Mouse (Mus musculus) heart, adult 11 months (tissue): ENCODE data around the gene Cyp8b1.

Experiments used
- DNase-seq: peaks from one replicate; pipeline ENCODE4 v3.0.0; 2022

The Cyp8b1 gene

DNA sequence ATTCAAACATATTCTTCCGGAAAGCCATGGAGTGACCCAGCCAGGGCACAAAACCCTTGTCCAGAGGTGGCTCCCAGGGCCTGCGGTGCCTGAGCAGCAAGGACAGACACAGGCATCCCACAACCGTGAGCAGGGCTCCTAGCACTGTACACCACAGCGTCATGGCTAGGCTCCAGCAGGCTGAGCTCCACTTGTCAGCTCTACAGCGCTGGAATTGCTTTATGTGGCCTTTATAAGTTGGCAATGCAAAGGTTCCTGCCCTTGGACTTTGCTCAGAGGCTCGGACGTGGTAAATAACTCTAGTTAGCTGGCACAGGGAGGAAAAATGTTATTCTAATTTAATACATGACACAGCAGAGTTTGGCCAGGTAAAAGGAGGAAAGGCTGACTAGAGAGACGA is at the start of gene Cyp8b1:
Gene Cyp8b1 (minus strand): TSS at position 204 of the 400 bp plus-strand sequence.
- DNase-seq = no peak

DNA sequence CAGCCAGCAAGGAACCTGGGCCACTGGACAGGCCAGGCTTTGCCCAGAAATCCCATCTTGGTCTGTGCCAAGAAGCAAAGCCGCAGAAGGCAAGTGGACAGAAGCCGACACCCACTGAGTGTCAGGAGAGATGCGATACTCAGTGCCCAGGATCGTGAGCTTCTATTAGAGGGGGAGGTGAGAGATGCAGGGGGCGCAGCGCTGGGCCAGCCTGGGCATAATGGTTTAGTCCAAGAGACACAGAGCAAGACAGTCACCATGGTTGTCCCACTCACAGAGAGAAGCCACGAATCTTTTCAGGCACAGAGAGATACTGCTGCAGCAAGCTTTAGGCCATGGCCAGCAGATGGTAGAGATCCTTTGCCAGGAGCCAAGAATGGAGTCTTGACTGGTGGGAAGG is 48.8 kb upstream of the Cyp8b1 start:
- DNase-seq = no peak

DNA sequence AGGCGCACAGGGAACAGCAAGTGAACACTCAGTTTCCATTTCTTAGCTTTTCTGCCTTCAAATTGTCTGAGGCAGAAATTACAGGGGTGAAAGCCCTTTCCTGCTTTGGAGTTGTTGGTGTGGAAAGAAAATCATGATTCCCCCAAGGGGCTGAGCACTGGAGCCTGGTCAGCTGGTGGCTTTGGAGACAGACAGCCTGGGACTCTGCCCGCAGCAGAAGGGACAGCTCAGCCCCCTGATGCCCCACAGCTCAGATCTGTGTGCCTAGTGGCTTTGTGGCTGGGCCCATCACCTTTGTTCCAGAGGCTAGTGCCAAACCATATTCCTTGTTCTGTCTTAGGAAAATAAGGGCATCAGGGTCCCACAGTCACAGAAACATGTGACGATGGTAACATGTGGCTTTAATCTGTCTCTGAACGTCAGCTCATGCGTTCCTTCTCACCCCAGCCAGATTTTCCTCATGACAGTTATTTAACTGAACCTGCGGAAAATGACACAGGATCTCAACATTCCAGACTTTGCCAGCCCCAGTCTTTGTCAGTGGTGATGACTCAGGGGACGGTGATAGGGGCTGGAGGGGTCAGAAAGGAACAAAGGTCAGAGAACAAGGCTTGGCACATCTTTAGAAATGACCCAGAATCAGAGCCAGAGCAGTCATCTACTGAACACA is 44.0 kb upstream of the Cyp8b1 start:
- DNase-seq = peak; percentile 94

DNA sequence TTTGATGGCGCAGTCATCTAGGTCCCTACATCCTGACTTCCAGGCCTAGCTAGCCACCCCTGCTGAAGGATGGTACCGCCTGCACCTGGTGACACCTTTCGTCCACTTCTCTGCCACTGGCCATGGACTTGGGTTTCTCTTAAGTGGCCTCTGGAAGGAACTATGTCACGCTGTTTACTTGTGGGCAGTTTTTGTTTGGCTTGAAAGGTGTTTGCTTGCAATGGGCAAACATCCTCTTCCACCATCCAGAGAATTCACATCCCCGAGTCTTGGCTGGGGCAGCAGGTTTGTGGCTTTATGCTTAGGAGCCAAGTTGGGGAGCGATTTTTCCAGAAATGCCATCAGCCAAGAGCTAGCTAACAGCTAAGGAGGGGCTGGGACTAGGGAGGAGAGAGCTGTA is 36.5 kb upstream of the Cyp8b1 start:
- DNase-seq = no peak

DNA sequence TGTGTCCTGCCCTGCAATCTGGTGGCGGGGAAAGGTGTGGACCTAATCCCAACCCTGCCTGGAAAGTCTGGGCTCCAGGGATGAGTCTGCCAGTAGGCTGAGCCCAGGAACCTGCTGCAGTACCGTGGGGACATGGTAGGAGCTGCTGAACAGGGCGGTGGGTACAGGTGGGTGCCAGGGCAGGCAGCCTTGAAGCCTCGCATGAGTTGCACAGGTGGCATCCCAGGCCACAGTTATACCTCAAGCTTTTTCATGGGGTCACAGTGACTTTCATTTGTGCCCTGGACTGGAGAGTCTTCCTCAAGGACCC is 35.0 kb upstream of the Cyp8b1 start:
- no peak for DNase-seq

DNA sequence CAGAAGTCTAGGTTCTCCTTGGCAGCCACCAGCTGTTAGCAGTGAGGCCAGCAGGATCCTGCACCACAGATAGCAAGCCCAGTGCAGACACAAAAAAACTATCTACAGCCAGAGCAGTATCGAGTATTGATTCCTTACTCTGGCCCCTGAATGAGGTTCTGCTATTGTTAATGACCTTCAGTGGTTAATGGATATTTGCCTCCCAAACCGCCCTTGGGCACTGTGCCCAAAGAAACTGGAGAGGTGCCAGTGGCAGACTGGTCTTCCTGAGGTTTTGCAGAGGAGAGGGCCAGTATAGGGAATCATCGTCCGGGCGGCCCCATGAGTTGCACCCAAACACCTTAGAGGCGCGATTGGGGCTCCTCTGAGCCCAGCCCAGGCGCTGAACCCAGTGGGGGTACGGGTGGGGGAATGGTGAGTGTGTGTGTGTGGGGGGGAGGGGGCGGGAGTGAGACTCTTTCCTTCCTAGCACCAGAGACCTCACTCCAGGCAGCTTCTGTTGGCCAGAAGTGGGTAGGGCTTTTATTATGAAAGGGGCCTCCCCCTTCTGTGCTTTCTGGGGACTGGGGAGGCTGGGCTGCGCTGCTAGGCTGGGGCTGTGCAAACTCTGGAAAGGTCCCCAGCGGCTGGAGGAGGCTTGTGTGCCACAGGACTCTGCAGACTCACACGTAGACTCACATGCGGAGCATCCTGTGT is 34.5 kb upstream of the Cyp8b1 start, which contains the start of gene Fam198a:
Gene Fam198a (plus strand): TSS at position 571 of the 696 bp plus-strand sequence.
- peak; percentile 98 for DNase-seq

DNA sequence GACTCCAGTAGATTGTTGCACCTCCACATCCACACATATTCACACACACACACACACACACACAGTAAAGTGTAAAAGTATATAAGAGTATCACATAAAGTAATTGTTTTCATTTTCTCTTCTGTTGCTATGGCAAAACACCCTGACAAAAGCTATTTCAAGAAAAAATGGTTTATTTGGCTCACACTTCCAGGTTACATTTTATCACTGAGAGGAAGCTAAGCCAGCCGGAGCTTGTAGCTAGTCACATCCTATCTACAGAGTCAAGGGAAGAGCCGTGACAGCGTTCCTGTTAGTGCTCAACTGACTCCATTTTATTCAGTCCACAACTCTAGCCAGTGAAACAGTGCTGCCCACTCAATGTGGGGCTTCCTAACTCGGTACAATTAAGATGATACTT is 32.3 kb upstream of the Cyp8b1 start:
- DNase-seq = no peak

DNA sequence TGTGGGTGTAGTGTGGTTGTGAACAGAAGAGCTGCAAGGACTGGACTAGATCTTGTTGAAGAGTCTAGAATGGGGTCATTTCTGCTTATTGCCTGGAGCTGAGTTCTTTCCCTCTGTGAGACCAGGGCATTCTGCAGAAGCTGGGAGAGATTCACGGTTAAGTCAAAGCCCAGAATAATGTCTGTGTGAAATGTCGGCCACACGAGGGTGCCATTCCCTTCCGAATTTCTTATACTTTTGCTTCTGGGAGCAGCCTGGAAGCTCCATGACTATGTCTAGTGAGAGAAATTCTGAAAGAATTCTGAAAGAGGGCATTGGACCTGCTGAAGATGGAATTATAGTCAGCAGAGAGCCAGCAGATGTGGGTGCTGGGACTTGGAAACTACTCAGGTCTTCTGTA is 31.7 kb upstream of the Cyp8b1 start:
- no peak for DNase-seq

DNA sequence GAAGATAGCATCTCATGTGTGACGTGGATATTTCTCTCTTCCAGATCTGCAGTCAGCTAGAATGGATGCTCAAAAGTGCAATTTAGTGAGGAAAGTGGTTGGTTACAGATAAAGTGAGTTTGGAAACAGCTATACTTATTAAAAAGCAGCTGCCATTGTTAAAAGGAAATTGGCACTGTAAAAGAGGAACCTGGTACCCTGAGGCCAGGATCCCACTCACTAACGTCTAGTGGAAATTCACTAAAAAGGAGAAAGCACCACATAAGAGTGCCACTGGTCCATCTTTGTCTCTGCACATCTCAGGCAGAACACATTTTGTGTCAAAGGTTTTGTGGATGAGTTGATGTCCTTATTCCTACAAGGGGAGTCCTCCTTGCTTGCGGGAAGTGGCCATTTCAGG is 27.5 kb upstream of the Cyp8b1 start:
- DNase-seq = peak; percentile 58

DNA sequence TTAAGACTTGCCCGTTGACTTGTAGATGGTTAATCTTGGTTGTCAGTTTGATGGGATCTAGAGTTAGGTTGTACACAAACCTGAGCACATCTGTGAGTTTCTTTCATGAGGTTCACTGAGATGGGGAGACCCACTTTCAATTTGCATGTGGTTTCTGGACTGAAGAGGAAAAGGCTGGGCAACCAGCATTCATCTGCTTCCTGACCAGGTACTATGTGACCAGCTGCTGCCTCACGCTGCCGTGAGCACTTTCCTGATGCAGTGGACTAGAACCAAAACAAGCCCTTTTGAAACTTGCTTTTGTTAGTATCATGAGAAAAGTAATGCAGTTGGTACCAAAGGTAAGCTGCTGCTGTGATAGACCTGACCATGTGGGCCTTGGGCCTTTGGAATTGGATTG is 26.9 kb upstream of the Cyp8b1 start:
- DNase-seq = peak; percentile 79

DNA sequence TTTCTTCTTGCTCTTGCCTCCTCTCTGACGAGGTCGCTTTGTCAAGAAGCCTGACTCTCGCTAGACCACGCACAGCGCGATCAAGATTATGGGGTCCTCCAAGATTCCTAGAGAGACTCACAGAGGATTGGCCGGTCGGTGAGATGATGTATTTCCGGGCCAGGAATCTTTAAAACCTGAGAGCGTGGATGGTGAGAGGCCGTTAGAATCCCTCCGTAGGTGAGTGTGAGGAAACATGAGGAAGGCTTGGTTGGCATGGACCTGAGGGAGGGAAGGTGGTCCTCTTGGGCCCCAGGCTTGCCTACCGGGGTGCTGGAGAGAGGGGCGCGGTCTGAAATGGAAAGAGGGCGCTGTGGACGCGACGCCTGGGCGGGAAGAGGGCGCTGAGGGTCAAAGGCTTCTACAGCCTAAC is 21.8 kb upstream of the Cyp8b1 start:
- DNase-seq = peak; percentile 85

DNA sequence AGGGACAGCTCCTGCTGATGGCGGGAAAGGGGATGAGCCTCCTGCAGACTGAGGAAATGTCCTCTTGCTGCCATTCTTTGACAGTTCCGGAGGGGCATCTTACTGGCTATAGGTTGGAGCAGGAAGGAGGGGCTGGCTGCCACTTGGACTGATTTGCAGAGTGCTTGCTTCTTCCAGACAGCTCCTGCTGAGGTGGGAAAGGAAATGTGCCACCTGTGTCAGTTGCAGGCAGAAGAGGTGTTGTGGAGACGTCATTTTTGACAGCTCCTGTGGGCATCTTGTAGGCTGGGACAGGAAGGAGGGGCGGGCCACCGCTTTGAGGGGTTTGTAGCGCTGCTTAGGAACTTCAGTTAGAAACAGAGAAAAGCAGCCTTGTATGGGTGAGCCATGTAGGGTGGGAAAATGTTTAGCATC is 21.4 kb upstream of the Cyp8b1 start:
- DNase-seq = no peak

DNA sequence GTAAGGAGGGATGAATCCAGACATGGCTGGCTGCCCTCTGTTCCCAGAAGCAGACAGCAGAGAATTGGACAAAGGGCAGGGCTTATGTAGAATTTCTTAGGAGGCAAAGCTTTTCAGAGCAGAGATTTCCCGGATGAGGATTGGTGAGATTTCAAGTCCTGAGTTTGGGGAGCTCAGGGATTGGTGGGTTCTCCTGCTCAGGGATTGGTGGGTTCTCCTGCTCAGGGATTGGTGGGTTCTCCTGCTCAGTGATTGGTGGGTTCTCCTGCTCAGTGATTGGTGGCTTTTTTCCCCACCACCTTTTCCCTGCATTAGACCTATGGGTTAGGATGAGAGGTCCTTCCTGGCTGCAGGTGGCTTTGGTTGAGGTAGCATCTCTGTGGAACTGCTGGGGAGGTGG is 20.8 kb upstream of the Cyp8b1 start:
- DNase-seq = no peak

DNA sequence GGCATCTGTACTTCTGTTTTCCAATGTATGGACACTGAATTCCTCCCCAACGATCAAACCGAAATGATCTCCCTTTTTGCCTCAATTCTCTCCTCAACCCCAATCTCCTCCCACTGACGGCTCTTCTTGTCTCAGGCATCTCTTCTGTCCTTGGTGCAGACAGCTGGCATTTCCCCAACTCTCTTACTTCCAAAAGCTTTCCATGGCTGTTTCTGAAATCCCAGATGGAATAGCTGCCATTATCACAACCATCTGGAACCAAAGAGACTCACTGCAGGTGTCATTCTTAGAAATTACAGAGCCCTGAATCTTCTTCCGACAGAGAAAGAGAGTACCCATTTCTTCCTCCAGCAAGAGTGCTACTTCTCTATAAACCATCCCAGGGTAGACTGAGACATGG is 18.8 kb upstream of the Cyp8b1 start:
- peak; percentile 43 for DNase-seq

DNA sequence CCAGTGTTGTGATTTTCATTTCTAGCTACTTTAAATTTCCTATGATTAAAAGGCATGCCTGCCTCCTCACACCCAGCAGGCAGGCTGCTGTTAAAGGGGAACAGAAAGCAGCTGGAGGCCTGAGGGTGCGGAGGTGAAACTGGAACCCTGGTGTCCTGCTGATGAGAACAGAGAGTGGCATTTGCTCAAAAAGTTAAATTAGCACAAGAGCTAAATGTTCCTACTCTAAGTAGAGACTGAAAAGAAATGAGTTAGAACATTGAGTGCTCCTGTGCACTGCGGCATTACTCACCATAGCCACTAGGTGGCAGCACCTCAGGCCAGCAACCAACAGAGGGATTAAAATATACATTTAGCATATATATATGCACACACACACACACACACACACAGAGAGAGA is 12.4 kb upstream of the Cyp8b1 start:
- DNase-seq = peak; percentile 93

DNA sequence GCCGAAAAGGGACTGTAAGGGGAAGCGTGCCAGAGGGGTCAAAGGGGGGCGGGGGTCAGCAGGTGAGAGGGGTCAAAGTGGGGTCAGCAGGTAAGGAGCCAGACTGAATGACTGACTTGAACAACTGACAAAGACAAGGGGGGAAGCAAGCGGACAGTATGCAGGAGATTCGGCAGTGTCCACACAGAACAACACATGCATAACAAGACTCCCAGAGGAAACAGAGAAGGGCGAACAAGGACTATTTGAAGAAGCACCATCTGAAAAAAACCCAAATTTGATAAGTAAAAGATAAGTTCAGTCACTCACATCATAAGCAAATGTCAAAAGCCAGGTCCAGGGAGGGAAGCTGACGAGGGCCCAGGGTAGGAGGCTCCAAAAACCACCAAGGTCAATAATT is 11.6 kb upstream of the Cyp8b1 start:
- peak; percentile 64 for DNase-seq

DNA sequence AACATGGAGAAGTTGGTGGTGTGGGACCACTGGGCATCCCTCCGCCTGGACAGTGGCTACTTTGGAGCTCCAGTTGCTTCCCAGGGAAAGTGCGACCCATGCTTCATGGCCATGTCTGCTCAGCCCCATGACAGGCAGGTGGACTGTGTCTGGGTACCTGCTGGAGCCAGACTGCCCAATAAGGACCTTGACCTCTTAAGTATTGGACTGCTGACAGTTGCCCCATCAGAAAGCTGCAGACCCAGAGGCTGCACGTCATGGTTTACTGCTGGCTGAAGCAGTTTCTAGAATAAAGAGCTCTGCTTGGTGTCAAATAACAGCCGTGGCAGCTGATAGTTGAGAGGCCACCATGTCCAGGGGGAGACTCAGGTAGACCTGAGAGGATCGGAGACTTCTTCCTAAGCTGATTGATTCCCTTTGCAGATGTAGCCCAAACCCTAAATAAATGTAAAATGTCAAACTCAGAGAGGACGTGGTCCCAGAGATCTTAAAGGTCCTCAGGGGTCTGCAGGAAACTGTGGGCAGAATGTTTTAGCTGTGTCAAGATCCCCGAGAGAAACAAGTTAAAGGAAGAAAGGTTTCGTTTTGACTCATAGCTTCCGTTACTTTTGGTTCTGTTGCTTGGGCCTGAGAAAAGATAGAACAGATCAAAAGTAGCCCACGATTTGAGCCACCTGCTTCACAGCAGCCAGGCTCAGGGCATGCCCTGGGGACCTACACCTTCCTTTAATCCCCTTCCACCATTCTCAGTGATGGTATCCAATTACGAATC is 10.7 kb upstream of the Cyp8b1 start:
- peak; percentile 75 for DNase-seq

DNA sequence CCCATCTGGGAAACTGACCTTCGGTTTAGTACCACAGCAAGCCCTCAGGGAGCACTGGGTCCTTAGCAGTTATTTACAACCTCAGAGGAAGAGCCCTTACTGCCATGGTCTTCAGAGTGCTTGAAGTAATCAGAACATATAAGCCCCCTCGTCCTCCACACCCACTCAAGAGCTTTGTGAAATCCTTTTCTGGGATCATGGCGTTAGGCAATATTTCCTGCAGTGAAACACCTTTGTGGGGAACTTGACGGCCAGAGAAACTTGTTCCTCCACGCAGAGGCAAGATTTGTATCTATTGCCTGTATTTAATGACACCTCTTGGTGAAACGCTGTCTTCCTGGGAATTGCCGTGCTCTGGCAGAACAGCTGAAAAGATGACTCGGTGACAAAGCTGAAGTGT is 9.9 kb upstream of the Cyp8b1 start:
- DNase-seq = peak; percentile 57

DNA sequence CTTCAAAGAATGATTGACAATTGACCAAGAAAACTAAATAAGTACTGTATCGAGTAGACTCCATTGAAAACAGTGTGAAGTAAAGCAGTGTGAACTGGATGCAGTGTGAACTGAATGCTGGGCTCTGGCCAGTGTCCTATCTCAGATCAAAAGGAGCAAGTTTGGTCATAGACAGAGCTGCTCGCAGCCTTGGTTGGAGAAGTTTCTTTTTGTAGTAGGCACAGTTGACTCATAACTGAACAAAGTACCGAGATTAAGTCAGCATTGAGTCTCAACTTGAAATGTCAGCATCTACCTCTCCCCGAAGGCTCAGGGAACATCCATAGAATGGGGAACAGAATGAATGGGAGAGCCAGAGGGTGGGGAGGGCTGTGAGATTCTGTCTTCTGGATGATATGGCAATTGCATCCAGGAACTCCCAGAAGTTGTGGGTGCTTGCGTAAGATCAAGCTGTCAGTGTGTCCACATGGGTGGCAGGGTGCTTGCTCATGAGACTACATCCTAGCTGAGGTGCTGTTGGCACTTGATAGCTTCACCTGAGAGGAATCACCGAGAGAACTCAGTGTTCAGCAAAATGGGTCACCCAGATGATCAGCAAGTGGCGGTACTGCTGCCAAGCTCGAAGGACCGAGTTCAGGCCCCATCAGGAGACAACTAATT is 8.9 kb upstream of the Cyp8b1 start:
- peak; percentile 85 for DNase-seq

DNA sequence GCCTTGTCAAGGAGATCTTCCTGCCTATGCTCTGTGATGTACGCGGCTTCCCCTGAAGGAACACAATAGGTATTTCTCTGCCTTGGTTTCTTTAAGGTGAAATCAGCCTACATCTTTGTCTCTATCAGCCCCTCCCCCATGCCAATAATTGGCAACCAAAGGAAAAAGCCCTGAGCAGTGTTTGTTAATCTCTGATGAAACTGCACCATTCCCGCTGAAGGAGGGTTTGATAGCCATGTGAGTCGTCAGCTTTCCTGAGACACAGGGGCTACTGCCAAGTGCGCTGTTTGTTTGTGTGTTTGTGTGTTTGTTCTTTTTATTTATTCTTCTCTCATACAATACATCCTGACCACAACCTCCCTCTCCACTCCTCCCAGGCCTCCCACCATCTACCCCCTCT is 7.8 kb upstream of the Cyp8b1 start:
- no peak for DNase-seq

DNA sequence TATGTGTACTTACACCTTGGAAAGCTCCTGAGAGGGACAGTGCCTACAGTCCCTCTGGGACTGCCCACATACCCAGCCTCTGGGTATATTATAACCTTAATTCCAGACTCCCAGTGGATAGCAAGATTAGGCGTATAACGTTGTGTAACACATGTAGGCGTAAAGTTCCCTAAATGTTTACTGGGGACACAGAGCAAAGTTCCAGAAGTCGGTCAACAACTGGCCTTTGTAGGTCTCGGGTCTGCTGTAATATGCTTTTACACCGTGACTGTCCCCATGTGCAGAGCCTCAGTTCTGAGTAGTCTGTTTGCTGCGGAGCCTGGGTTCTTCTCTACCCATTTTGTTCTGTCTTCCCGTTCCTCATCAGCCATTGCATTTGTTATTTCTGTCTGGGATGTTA is 7.3 kb upstream of the Cyp8b1 start:
- DNase-seq = peak; percentile 49

DNA sequence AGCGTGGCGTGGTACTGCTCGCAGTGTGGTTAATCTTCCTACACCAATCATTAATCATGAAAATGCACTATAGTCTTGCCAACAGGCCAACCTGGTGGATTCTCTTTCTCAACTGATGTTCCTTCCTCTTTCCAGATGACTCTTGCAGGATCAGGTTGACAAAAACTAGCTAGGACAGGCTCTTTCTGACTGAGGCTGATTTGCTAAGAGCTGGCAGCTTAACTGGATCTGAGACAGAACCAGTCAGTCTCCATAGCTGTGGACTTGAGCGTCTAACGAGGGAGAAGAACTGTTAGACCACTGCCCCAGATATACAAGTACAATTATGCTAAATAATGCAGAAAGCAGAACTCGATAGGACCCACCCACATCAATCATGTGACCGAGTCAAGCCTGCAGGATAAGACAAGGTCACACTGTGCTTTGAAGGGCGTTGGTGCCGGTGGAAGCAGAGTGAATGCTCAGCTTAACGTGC is 3.0 kb upstream of the Cyp8b1 start:
- peak; percentile 86 for DNase-seq

DNA sequence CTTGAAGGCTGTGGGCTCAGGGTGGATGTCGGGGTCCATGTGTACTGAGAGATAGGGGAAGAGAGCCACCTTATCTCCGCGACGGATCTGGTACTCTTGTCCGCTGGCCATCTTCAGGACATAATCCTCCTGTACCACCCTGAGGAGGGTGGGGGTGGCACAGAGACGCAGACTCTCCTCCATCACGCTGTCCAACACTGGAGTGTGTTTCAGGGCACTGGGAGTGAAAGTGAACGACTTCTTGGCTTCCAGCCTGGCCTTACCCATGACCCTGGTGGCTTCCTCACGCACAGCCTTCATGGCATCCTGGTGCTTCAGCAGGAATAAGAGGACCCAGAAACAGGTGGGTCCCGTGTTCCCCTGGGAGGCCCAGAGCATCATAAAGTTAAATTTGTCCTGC is 1.0 kb downstream of the Cyp8b1 start:
- DNase-seq = peak; percentile 88
